In genomic region chr17:56055945-56056678, GRCm38 (mm10) we compare ENCODE assay signal across 22 mouse cellular contexts. TPM values are rescaled to one million over a fixed set of nuclear protein-coding genes. Genes with fewer than 3 reads are reported as not detected.
A peak's percentile ranks its signal among the peaks of the same experiment; 100 is the strongest.
DNase-seq lines count a peak whose midpoint lies in the region; ATAC-seq and TF ChIP-seq lines count a peak whose summit lies in the region.
"Had no signal": no experiment of that assay in that cellular context is flagged by ENCODE, and none has a peak within 500 bp of the region (broad histone marks: within the 10 kb centered on the region; RNA-seq: fewer than 3 reads in every experiment).

No protein-coding gene starts in this region.

- no peak for DNase-seq in heart, postnatal 0 days (ENCODE audit: low spot score)
- DNase-seq in heart, postnatal 14 days, result no peak
- DNase-seq in liver, embryonic 11.5 days (ENCODE audit: low spot score), result no peak
- DNase-seq in layer of hippocampus, postnatal 25 days (ENCODE audit: extremely low spot score in 1 of 2, low spot score in 1 of 2), result no peak
- no peak for DNase-seq in adrenal gland, postnatal 36 days
- DNase-seq: adrenal gland, adult 2 months; cerebellum, postnatal 10 days; heart, postnatal 4 days; kidney, adult 8-10 months; kidney, postnatal 14 days; lung, adult 18-20 months; lung, postnatal 14 days; right cerebral cortex, postnatal 25 days had no signal

- H3K27ac ChIP-seq in heart, postnatal 0 days (ENCODE audit: low read depth), result no peak overlapping the region
- H3K27ac ChIP-seq in liver, embryonic 15.5 days (replicated peaks), result no peak overlapping the region
- H3K27ac ChIP-seq in liver, embryonic 11.5 days (ENCODE audit: low read depth, low read length), result no peak overlapping the region
- peak overlapping the region; percentile 13; the same call in 1 of the 2 replicates for H3K27ac ChIP-seq in midbrain, embryonic 16.5 days (ENCODE audit: low read length)
- H3K27ac ChIP-seq: forebrain, embryonic 12.5 days; heart, embryonic 13.5 days; layer of hippocampus, adult 2 months had no signal

- ATAC-seq in heart, postnatal 0 days (ENCODE audit: insufficient read depth, low read depth), result peak; percentile 17; the same call in 1 of the 2 replicates
- ATAC-seq in liver, embryonic 15.5 days (ENCODE audit: insufficient read depth), result 0 out of 2 replicates have a peak, but pooled peaks have one; percentile 33
- ATAC-seq in liver, embryonic 11.5 days (replicated peaks; ENCODE audit: low FRiP score), result no peak
- peak; percentile 29 for ATAC-seq in megakaryocyte-erythroid progenitor cell, adult 5-6 weeks (replicated peaks; ENCODE audit: low FRiP score, low TSS enrichment, poor library complexity, severe bottlenecking)
- ATAC-seq in midbrain, embryonic 16.5 days, result peak; percentile 41; the same call in 1 of the 2 replicates

- H3K4me3 ChIP-seq in heart, postnatal 0 days (ENCODE audit: low read depth, low read length), result no peak overlapping the region
- no peak overlapping the region for H3K4me3 ChIP-seq in liver, embryonic 15.5 days (replicated peaks)
- no peak overlapping the region for H3K4me3 ChIP-seq in liver, embryonic 11.5 days (ENCODE audit: low read depth, low read length)
- H3K4me3 ChIP-seq in midbrain, embryonic 16.5 days (ENCODE audit: low read depth, low read length), result no peak overlapping the region
- H3K4me3 ChIP-seq: forebrain, embryonic 12.5 days; heart, embryonic 13.5 days; layer of hippocampus, adult 2 months; megakaryocyte, embryonic 14.5 days; neural tube, embryonic 15.5 days had no signal

- TF ChIP-seq EP300 in heart, postnatal 0 days (IDR thresholded peaks at IDR 0.05; ENCODE audit: low read depth), result no peak

- no peaks in the 10 kb centered on the region for H3K4me1 ChIP-seq in heart, postnatal 0 days (ENCODE audit: control insufficient read depth, insufficient read depth)
- peaks cover 18% of the 10 kb centered on the region for H3K4me1 ChIP-seq in liver, embryonic 15.5 days (replicated peaks)
- H3K4me1 ChIP-seq in liver, embryonic 11.5 days (replicated peaks; ENCODE audit: control insufficient read depth, insufficient read depth, low read length), result no peaks in the 10 kb centered on the region
- H3K4me1 ChIP-seq in midbrain, embryonic 16.5 days (ENCODE audit: control insufficient read depth, insufficient read depth, low read length), result no peaks in the 10 kb centered on the region
- H3K4me1 ChIP-seq: forebrain, embryonic 12.5 days; neural tube, embryonic 15.5 days had no signal

- intact Hi-C loops in heart, postnatal 14 days (cut with DNase I), result no loop called here

- peaks cover 37% of the 10 kb centered on the region for H3K36me3 ChIP-seq in heart, postnatal 0 days (replicated peaks; ENCODE audit: control insufficient read depth, insufficient read depth, low read length)
- peaks cover 95% of the 10 kb centered on the region for H3K36me3 ChIP-seq in liver, embryonic 15.5 days (replicated peaks)
- peaks cover 62% of the 10 kb centered on the region for H3K36me3 ChIP-seq in liver, embryonic 11.5 days (ENCODE audit: control insufficient read depth, insufficient read depth, low read length)
- H3K36me3 ChIP-seq in midbrain, embryonic 16.5 days (ENCODE audit: control insufficient read depth, insufficient read depth, low read length), result peaks cover 2% of the 10 kb centered on the region; the same call in 1 of the 2 replicates

- no peak for TF ChIP-seq CTCF in heart, postnatal 0 days (IDR thresholded peaks at IDR 0.05; ENCODE audit: low read depth)

- no peaks in the 10 kb centered on the region for H3K9me3 ChIP-seq in heart, postnatal 0 days (replicated peaks; ENCODE audit: control insufficient read depth, low read length)
- no peaks in the 10 kb centered on the region for H3K9me3 ChIP-seq in liver, embryonic 15.5 days (replicated peaks)
- H3K9me3 ChIP-seq in liver, embryonic 11.5 days (ENCODE audit: control insufficient read depth, low read length), result no peaks in the 10 kb centered on the region
- no peaks in the 10 kb centered on the region for H3K9me3 ChIP-seq in midbrain, embryonic 16.5 days (replicated peaks; ENCODE audit: control insufficient read depth, low read length, poor library complexity, severe bottlenecking)
- H3K9me3 ChIP-seq: forebrain, embryonic 12.5 days; G1E; heart, embryonic 13.5 days; megakaryocyte, embryonic 14.5 days; neural tube, embryonic 15.5 days had no signal

- no peaks in the 10 kb centered on the region for H3K27me3 ChIP-seq in heart, postnatal 0 days (ENCODE audit: control insufficient read depth, insufficient read depth, low read length)
- H3K27me3 ChIP-seq in liver, embryonic 15.5 days, result no peaks in the 10 kb centered on the region
- H3K27me3 ChIP-seq in liver, embryonic 11.5 days (replicated peaks; ENCODE audit: control insufficient read depth, insufficient read depth, low read length), result no peaks in the 10 kb centered on the region
- H3K27me3 ChIP-seq in midbrain, embryonic 16.5 days (ENCODE audit: control insufficient read depth, insufficient read depth, low read depth, low read length), result no peaks in the 10 kb centered on the region
- H3K27me3 ChIP-seq: forebrain, embryonic 12.5 days; heart, embryonic 13.5 days; megakaryocyte, embryonic 14.5 days; neural tube, embryonic 15.5 days had no signal

- no peak overlapping the region for H3K9ac ChIP-seq in heart, postnatal 0 days (replicated peaks; ENCODE audit: low read depth, low read length)
- H3K9ac ChIP-seq in liver, embryonic 15.5 days, result no peak overlapping the region
- no peak overlapping the region for H3K9ac ChIP-seq in liver, embryonic 11.5 days (ENCODE audit: low read depth, low read length)
- no peak overlapping the region for H3K9ac ChIP-seq in midbrain, embryonic 16.5 days (ENCODE audit: low read depth, low read length)
- H3K9ac ChIP-seq: forebrain, embryonic 12.5 days; heart, embryonic 13.5 days; neural tube, embryonic 15.5 days had no signal

- 40% methylated on average over 4 of the region's 4 CpGs for WGBS in heart, postnatal 0 days
- 55% methylated on average over 4 of the region's 4 CpGs for WGBS in liver, embryonic 15.5 days (ENCODE audit: insufficient replicate concordance)
- WGBS in liver, embryonic 11.5 days, result 70% methylated on average over 4 of the region's 4 CpGs
- 43% methylated on average over 4 of the region's 4 CpGs for WGBS in midbrain, embryonic 16.5 days

- H3K4me2 ChIP-seq in heart, postnatal 0 days (ENCODE audit: low read depth, low read length), result no peak overlapping the region
- H3K4me2 ChIP-seq in liver, embryonic 15.5 days, result no peak overlapping the region
- no peak overlapping the region for H3K4me2 ChIP-seq in liver, embryonic 11.5 days
- no peak overlapping the region for H3K4me2 ChIP-seq in midbrain, embryonic 16.5 days (ENCODE audit: low read length)
- H3K4me2 ChIP-seq: forebrain, embryonic 12.5 days; heart, embryonic 13.5 days; neural tube, embryonic 15.5 days had no signal

RNA-seq across cellular contexts. Expression of gene Chaf1a, which starts 15.9 kb away (rescaled TPM):
- total RNA-seq in heart, postnatal 0 days (2014; rRNA removed; ENCODE audit: low replicate concordance), result 2.8 and 8.3 TPM in 2 replicates
- 2.9 and 3.0 TPM in 2 replicates for polyA plus RNA-seq in heart, postnatal 0 days (2015; fragmentation: Nextera tagmentation; extraction: Ambion mirVana)
- 1 to 10 TPM; 2.6 to 3.4 TPM for total RNA-seq in heart, postnatal 14 days (2021)
- 16.6 and 18.5 TPM in 2 replicates for polyA plus RNA-seq in liver, embryonic 15.5 days (2015; fragmentation: Nextera tagmentation; extraction: Ambion mirVana)
- polyA plus RNA-seq in liver, embryonic 11.5 days (2014; fragmentation: Nextera tagmentation; extraction: Ambion mirVana), result 32.0 and 32.6 TPM in 2 replicates
- total RNA-seq in megakaryocyte-erythroid progenitor cell, adult 5-6 weeks (2014; fragmentation: Nextera tagmentation), result 46.9 and 47.7 TPM in 2 replicates
- 34.5 and 37.5 TPM in 2 replicates for total RNA-seq in megakaryocyte-erythroid progenitor cell, adult 5-6 weeks (2017)
- 3.6 and 5.0 TPM in 2 replicates for polyA plus RNA-seq in midbrain, embryonic 16.5 days (2015; fragmentation: Nextera tagmentation; extraction: Ambion mirVana)
- 1 to 10 TPM; 3.9 to 4.9 TPM for total RNA-seq in layer of hippocampus, postnatal 25 days (2021)
- total RNA-seq in adrenal gland, postnatal 36 days (2021), result 1 to 10 TPM; 3.5 to 4.7 TPM

RNA-seq across cellular contexts. Expression of gene Ubxn6, which starts 18.7 kb away (rescaled TPM):
- 67.5 and 68.1 TPM in 2 replicates for total RNA-seq in heart, postnatal 0 days (2014; rRNA removed; ENCODE audit: low replicate concordance)
- 56.2 and 58.2 TPM in 2 replicates for polyA plus RNA-seq in heart, postnatal 0 days (2015; fragmentation: Nextera tagmentation; extraction: Ambion mirVana)
- total RNA-seq in heart, postnatal 14 days (2021), result 10 to 100 TPM; 46.9 to 50.5 TPM
- 12.5 and 13.0 TPM in 2 replicates for polyA plus RNA-seq in liver, embryonic 15.5 days (2015; fragmentation: Nextera tagmentation; extraction: Ambion mirVana)
- 23.1 and 25.7 TPM in 2 replicates for polyA plus RNA-seq in liver, embryonic 11.5 days (2014; fragmentation: Nextera tagmentation; extraction: Ambion mirVana)
- 16.3 and 21.1 TPM in 2 replicates for total RNA-seq in megakaryocyte-erythroid progenitor cell, adult 5-6 weeks (2014; fragmentation: Nextera tagmentation)
- total RNA-seq in megakaryocyte-erythroid progenitor cell, adult 5-6 weeks (2017), result 13.2 and 29.1 TPM in 2 replicates
- 84.0 and 88.5 TPM in 2 replicates for polyA plus RNA-seq in midbrain, embryonic 16.5 days (2015; fragmentation: Nextera tagmentation; extraction: Ambion mirVana)
- total RNA-seq in layer of hippocampus, postnatal 25 days (2021), result 10 to 100 TPM; 83.3 to 87.4 TPM
- total RNA-seq in adrenal gland, postnatal 36 days (2021), result 10 to 100 TPM; 73.3 to 86.1 TPM

RNA-seq across cellular contexts. Expression of gene Sh3gl1, which starts 19.7 kb away (rescaled TPM):
- total RNA-seq in heart, postnatal 0 days (2014; rRNA removed; ENCODE audit: low replicate concordance), result 45.8 and 61.1 TPM in 2 replicates
- polyA plus RNA-seq in heart, postnatal 0 days (2015; fragmentation: Nextera tagmentation; extraction: Ambion mirVana), result 43.5 and 49.5 TPM in 2 replicates
- 10 to 100 TPM; 23.0 to 24.1 TPM for total RNA-seq in heart, postnatal 14 days (2021)
- 44.0 and 50.7 TPM in 2 replicates for polyA plus RNA-seq in liver, embryonic 15.5 days (2015; fragmentation: Nextera tagmentation; extraction: Ambion mirVana)
- 96.4 and 99.1 TPM in 2 replicates for polyA plus RNA-seq in liver, embryonic 11.5 days (2014; fragmentation: Nextera tagmentation; extraction: Ambion mirVana)
- total RNA-seq in megakaryocyte-erythroid progenitor cell, adult 5-6 weeks (2014; fragmentation: Nextera tagmentation), result 25.2 and 35.7 TPM in 2 replicates
- 13.6 and 22.1 TPM in 2 replicates for total RNA-seq in megakaryocyte-erythroid progenitor cell, adult 5-6 weeks (2017)
- 102 and 108 TPM in 2 replicates for polyA plus RNA-seq in midbrain, embryonic 16.5 days (2015; fragmentation: Nextera tagmentation; extraction: Ambion mirVana)
- 10 to 100 TPM; 63.1 to 64.0 TPM for total RNA-seq in layer of hippocampus, postnatal 25 days (2021)
- total RNA-seq in adrenal gland, postnatal 36 days (2021), result 10 to 100 TPM; 49.0 to 49.7 TPM

RNA-seq across cellular contexts. Expression of gene Hdgfl2, which starts 23.3 kb away (rescaled TPM):
- 23.9 and 35.9 TPM in 2 replicates for total RNA-seq in heart, postnatal 0 days (2014; rRNA removed; ENCODE audit: low replicate concordance)
- 52.1 TPM in 2 replicates for polyA plus RNA-seq in heart, postnatal 0 days (2015; fragmentation: Nextera tagmentation; extraction: Ambion mirVana)
- total RNA-seq in heart, postnatal 14 days (2021), result 10 to 100 TPM; 37.3 to 39.8 TPM
- 42.7 and 43.0 TPM in 2 replicates for polyA plus RNA-seq in liver, embryonic 15.5 days (2015; fragmentation: Nextera tagmentation; extraction: Ambion mirVana)
- polyA plus RNA-seq in liver, embryonic 11.5 days (2014; fragmentation: Nextera tagmentation; extraction: Ambion mirVana), result 111 and 119 TPM in 2 replicates
- total RNA-seq in megakaryocyte-erythroid progenitor cell, adult 5-6 weeks (2014; fragmentation: Nextera tagmentation), result 84.1 and 100 TPM in 2 replicates
- total RNA-seq in megakaryocyte-erythroid progenitor cell, adult 5-6 weeks (2017), result 70.9 and 103 TPM in 2 replicates
- 140 and 148 TPM in 2 replicates for polyA plus RNA-seq in midbrain, embryonic 16.5 days (2015; fragmentation: Nextera tagmentation; extraction: Ambion mirVana)
- total RNA-seq in layer of hippocampus, postnatal 25 days (2021), result 100 to 1,000 TPM in 1 of 2 experiments, 10 to 100 TPM in 1; 96.4 to 126 TPM
- 10 to 100 TPM; 59.9 to 62.0 TPM for total RNA-seq in adrenal gland, postnatal 36 days (2021)

RNA-seq across cellular contexts. Expression of gene Mpnd, which starts 50.6 kb away (rescaled TPM):
- total RNA-seq in heart, postnatal 0 days (2014; rRNA removed; ENCODE audit: low replicate concordance), result 100 and 114 TPM in 2 replicates
- 42.5 and 42.9 TPM in 2 replicates for polyA plus RNA-seq in heart, postnatal 0 days (2015; fragmentation: Nextera tagmentation; extraction: Ambion mirVana)
- total RNA-seq in heart, postnatal 14 days (2021), result 10 to 100 TPM; 44.1 to 49.9 TPM
- polyA plus RNA-seq in liver, embryonic 15.5 days (2015; fragmentation: Nextera tagmentation; extraction: Ambion mirVana), result 20.4 and 21.0 TPM in 2 replicates
- polyA plus RNA-seq in liver, embryonic 11.5 days (2014; fragmentation: Nextera tagmentation; extraction: Ambion mirVana), result 42.5 and 47.9 TPM in 2 replicates
- total RNA-seq in megakaryocyte-erythroid progenitor cell, adult 5-6 weeks (2014; fragmentation: Nextera tagmentation), result 5.4 and 12.1 TPM in 2 replicates
- total RNA-seq in megakaryocyte-erythroid progenitor cell, adult 5-6 weeks (2017), result 2.1 and 6.2 TPM in 2 replicates
- 115 and 117 TPM in 2 replicates for polyA plus RNA-seq in midbrain, embryonic 16.5 days (2015; fragmentation: Nextera tagmentation; extraction: Ambion mirVana)
- total RNA-seq in layer of hippocampus, postnatal 25 days (2021), result 100 to 1,000 TPM; 110 to 116 TPM
- 100 to 1,000 TPM in 1 of 2 experiments, 10 to 100 TPM in 1; 79.6 to 104 TPM for total RNA-seq in adrenal gland, postnatal 36 days (2021)
